Mouse (Mus musculus): ENCODE measurements around the gene Eif2ak3. TPM values are rescaled to one million over a fixed set of nuclear protein-coding genes. Genes with fewer than 3 reads are reported as not detected.

Eif2ak3 gene
- 10.6 and 13.4 TPM in 2 replicates for polyA plus RNA-seq (2014; fragmentation: Nextera tagmentation; extraction: Ambion mirVana)

- Histone ChIP-seq H3K27me3 (ENCODE audit: control insufficient read depth, insufficient read depth, low read length) (no peaks in the 10 kb centered on the region), H3K4me2 (ENCODE audit: low read length) (peak within 1 kb of the TSS; percentile 77), H3K27ac (replicated peaks; ENCODE audit: low read depth, low read length) (peak within 1 kb of the TSS; percentile 91), H3K36me3 (ENCODE audit: control insufficient read depth, insufficient read depth, low read length) (no peaks in the 10 kb centered on the region), H3K4me3 (replicated peaks; ENCODE audit: low read depth, low read length) (peak within 1 kb of the TSS; percentile 95), H3K9me3 (ENCODE audit: control insufficient read depth, low read length) (no peaks in the 10 kb centered on the region), H3K4me1 (ENCODE audit: control insufficient read depth, insufficient read depth, low read length) (peaks cover 28% of the 10 kb centered on the region), H3K9ac (replicated peaks; ENCODE audit: low read length) (peak within 1 kb of the TSS; percentile 79)
- under 1% methylated on average over 63 of the region's 63 CpGs for WGBS
- DNase-seq (peak; percentile 99), ATAC-seq (ENCODE audit: low FRiP score, low TSS enrichment) (peak; percentile 99)
Measured at GRCm38 (mm10) chr6:70844002-70844804, at the start of gene Eif2ak3. Eif2ak3 (plus strand) TSS chr6:70844515.

GRCm38 (mm10) chr6:70796940-70797339, 47.4 kb upstream of the Eif2ak3 start:
- ATAC-seq (ENCODE audit: low FRiP score, low TSS enrichment) (no peak), DNase-seq (no peak)
- H3K4me1 ChIP-seq (ENCODE audit: control insufficient read depth, insufficient read depth, low read length), result peaks cover 6% of the 10 kb centered on the region
- 91% methylated on average over 6 of the region's 6 CpGs for WGBS
- no peak overlapping the region for H3K4me2 ChIP-seq (ENCODE audit: low read length)
- no peak overlapping the region for H3K27ac ChIP-seq (replicated peaks; ENCODE audit: low read depth, low read length)
- H3K9ac ChIP-seq (replicated peaks; ENCODE audit: low read length), result no peak overlapping the region
- no peak overlapping the region for H3K4me3 ChIP-seq (replicated peaks; ENCODE audit: low read depth, low read length)
- no peaks in the 10 kb centered on the region for H3K36me3 ChIP-seq (ENCODE audit: control insufficient read depth, insufficient read depth, low read length)
- no peaks in the 10 kb centered on the region for H3K27me3 ChIP-seq (ENCODE audit: control insufficient read depth, insufficient read depth, low read length)
- no peaks in the 10 kb centered on the region for H3K9me3 ChIP-seq (ENCODE audit: control insufficient read depth, low read length)

GRCm38 (mm10) chr6:70797581-70798251, 46.6 kb upstream of the Eif2ak3 start:
- no peaks in the 10 kb centered on the region for H3K27me3 ChIP-seq (ENCODE audit: control insufficient read depth, insufficient read depth, low read length)

DNA sequence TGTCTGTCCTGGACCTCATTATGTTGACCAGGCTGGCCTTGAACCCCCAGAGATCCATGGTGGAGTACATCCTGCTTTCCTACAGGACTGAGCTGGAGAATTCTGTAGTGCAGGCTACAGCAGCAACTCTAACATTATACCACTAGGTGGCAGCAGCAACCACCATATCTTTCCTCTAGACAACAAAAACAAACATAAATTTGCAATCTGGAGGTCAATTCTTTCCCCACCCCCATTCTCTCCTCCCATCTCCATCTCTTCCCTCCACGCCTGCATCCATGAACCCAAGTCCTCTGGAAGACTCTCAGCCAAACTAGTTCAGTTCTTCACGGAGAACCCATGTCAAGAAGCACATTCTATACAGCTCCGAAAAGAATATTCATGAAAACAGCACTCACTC, 39.7 kb upstream of the Eif2ak3 start:
- 20% methylated on average over 3 of the region's 3 CpGs for WGBS
- Histone ChIP-seq H3K27me3 (ENCODE audit: control insufficient read depth, insufficient read depth, low read length) (no peaks in the 10 kb centered on the region), H3K9me3 (ENCODE audit: control insufficient read depth, low read length) (no peaks in the 10 kb centered on the region), H3K4me2 (ENCODE audit: low read length) (peak overlapping the region; percentile 29), H3K27ac (replicated peaks; ENCODE audit: low read depth, low read length) (no peak overlapping the region), H3K4me3 (replicated peaks; ENCODE audit: low read depth, low read length) (no peak overlapping the region), H3K4me1 (ENCODE audit: control insufficient read depth, insufficient read depth, low read length) (no peaks in the 10 kb centered on the region), H3K9ac (replicated peaks; ENCODE audit: low read length) (no peak overlapping the region), H3K36me3 (ENCODE audit: control insufficient read depth, insufficient read depth, low read length) (no peaks in the 10 kb centered on the region)
- no peak for ATAC-seq (ENCODE audit: low FRiP score, low TSS enrichment)
- DNase-seq, result peak; percentile 78

More at GRCm38 (mm10) chr6:70797581-70798251, 46.6 kb upstream of the Eif2ak3 start:
- Histone ChIP-seq H3K36me3 (ENCODE audit: control insufficient read depth, insufficient read depth, low read length) (no peaks in the 10 kb centered on the region), H3K27ac (replicated peaks; ENCODE audit: low read depth, low read length) (no peak overlapping the region), H3K9me3 (ENCODE audit: control insufficient read depth, low read length) (no peaks in the 10 kb centered on the region), H3K4me3 (replicated peaks; ENCODE audit: low read depth, low read length) (no peak overlapping the region), H3K9ac (replicated peaks; ENCODE audit: low read length) (no peak overlapping the region), H3K4me1 (ENCODE audit: control insufficient read depth, insufficient read depth, low read length) (peaks cover 3% of the 10 kb centered on the region), H3K4me2 (ENCODE audit: low read length) (no peak overlapping the region)
- ATAC-seq (ENCODE audit: low FRiP score, low TSS enrichment), result peak; percentile 77; the same call in 1 of the 2 replicates
- 21% methylated on average over 9 of the region's 9 CpGs for WGBS
- peak; percentile 77 for DNase-seq

- Histone ChIP-seq H3K27me3 (ENCODE audit: control insufficient read depth, insufficient read depth, low read length) (no peaks in the 10 kb centered on the region), H3K4me1 (ENCODE audit: control insufficient read depth, insufficient read depth, low read length) (no peaks in the 10 kb centered on the region), H3K4me2 (ENCODE audit: low read length) (peak overlapping the region; percentile 34), H3K36me3 (ENCODE audit: control insufficient read depth, insufficient read depth, low read length) (no peaks in the 10 kb centered on the region), H3K9me3 (ENCODE audit: control insufficient read depth, low read length) (no peaks in the 10 kb centered on the region), H3K4me3 (replicated peaks; ENCODE audit: low read depth, low read length) (no peak overlapping the region), H3K27ac (replicated peaks; ENCODE audit: low read depth, low read length) (0 out of 2 replicates have a peak overlapping the region, but pooled peaks have one; percentile 5), H3K9ac (replicated peaks; ENCODE audit: low read length) (no peak overlapping the region)
- ATAC-seq (ENCODE audit: low FRiP score, low TSS enrichment) (peak; percentile 64), DNase-seq (peak; percentile 86)
- WGBS, result 15% methylated on average over 7 of the region's 7 CpGs
Measured at GRCm38 (mm10) chr6:70805267-70805666, 39.0 kb upstream of the Eif2ak3 start.

- WGBS, result 9% methylated on average over 13 of the region's 13 CpGs
Measured at GRCm38 (mm10) chr6:70805820-70806513, 38.3 kb upstream of the Eif2ak3 start.

GRCm38 (mm10) chr6:70806514-70806912, 37.8 kb upstream of the Eif2ak3 start:
- Histone ChIP-seq H3K4me1 (ENCODE audit: control insufficient read depth, insufficient read depth, low read length) (no peaks in the 10 kb centered on the region), H3K4me3 (replicated peaks; ENCODE audit: low read depth, low read length) (no peak overlapping the region), H3K4me2 (ENCODE audit: low read length) (0 out of 2 replicates have a peak overlapping the region, but pooled peaks have one; percentile 34), H3K9me3 (ENCODE audit: control insufficient read depth, low read length) (no peaks in the 10 kb centered on the region), H3K36me3 (ENCODE audit: control insufficient read depth, insufficient read depth, low read length) (no peaks in the 10 kb centered on the region), H3K27me3 (ENCODE audit: control insufficient read depth, insufficient read depth, low read length) (no peaks in the 10 kb centered on the region), H3K27ac (replicated peaks; ENCODE audit: low read depth, low read length) (no peak overlapping the region), H3K9ac (replicated peaks; ENCODE audit: low read length) (no peak overlapping the region)
- ATAC-seq (ENCODE audit: low FRiP score, low TSS enrichment), result no peak
- DNase-seq, result no peak
- WGBS, result 35% methylated on average over 1 of the region's 1 CpGs

More at GRCm38 (mm10) chr6:70805820-70806513, 38.3 kb upstream of the Eif2ak3 start:
- Histone ChIP-seq H3K9ac (replicated peaks; ENCODE audit: low read length) (no peak overlapping the region), H3K4me2 (ENCODE audit: low read length) (peak overlapping the region; percentile 34), H3K4me1 (ENCODE audit: control insufficient read depth, insufficient read depth, low read length) (no peaks in the 10 kb centered on the region), H3K36me3 (ENCODE audit: control insufficient read depth, insufficient read depth, low read length) (no peaks in the 10 kb centered on the region), H3K9me3 (ENCODE audit: control insufficient read depth, low read length) (no peaks in the 10 kb centered on the region), H3K27me3 (ENCODE audit: control insufficient read depth, insufficient read depth, low read length) (no peaks in the 10 kb centered on the region), H3K4me3 (replicated peaks; ENCODE audit: low read depth, low read length) (no peak overlapping the region), H3K27ac (replicated peaks; ENCODE audit: low read depth, low read length) (no peak overlapping the region)
- ATAC-seq (ENCODE audit: low FRiP score, low TSS enrichment), result peak; percentile 68
- DNase-seq, result peak; percentile 92

- H3K36me3 ChIP-seq (ENCODE audit: control insufficient read depth, insufficient read depth, low read length), result no peaks in the 10 kb centered on the region
- no peaks in the 10 kb centered on the region for H3K27me3 ChIP-seq (ENCODE audit: control insufficient read depth, insufficient read depth, low read length)
- H3K4me2 ChIP-seq (ENCODE audit: low read length), result no peak overlapping the region
- no peak overlapping the region for H3K9ac ChIP-seq (replicated peaks; ENCODE audit: low read length)
- no peaks in the 10 kb centered on the region for H3K9me3 ChIP-seq (ENCODE audit: control insufficient read depth, low read length)
- WGBS, result 75% methylated on average over 1 of the region's 1 CpGs
- H3K27ac ChIP-seq (replicated peaks; ENCODE audit: low read depth, low read length), result no peak overlapping the region
- no peak for ATAC-seq (ENCODE audit: low FRiP score, low TSS enrichment)
- no peaks in the 10 kb centered on the region for H3K4me1 ChIP-seq (ENCODE audit: control insufficient read depth, insufficient read depth, low read length)
- H3K4me3 ChIP-seq (replicated peaks; ENCODE audit: low read depth, low read length), result no peak overlapping the region
- no peak for DNase-seq
Measured at GRCm38 (mm10) chr6:70810524-70810923, 33.8 kb upstream of the Eif2ak3 start.
